Mouse (Mus musculus) liver, postnatal 0 days (tissue): ENCODE data around the gene Nolc1.

Experiments used
- CTCF ChIP-seq: sonication (generic); IDR thresholded peaks from 2 replicates; pipeline ENCODE4 v1.5.1; 2016; ENCODE audit warnings: antibody characterized with exemption, low read depth
- EP300 ChIP-seq: IDR thresholded peaks from 2 replicates; pipeline ENCODE4 v1.6.1; 2016; ENCODE audit warnings: antibody characterized with exemption, low read depth, mild to moderate bottlenecking

DNA sequence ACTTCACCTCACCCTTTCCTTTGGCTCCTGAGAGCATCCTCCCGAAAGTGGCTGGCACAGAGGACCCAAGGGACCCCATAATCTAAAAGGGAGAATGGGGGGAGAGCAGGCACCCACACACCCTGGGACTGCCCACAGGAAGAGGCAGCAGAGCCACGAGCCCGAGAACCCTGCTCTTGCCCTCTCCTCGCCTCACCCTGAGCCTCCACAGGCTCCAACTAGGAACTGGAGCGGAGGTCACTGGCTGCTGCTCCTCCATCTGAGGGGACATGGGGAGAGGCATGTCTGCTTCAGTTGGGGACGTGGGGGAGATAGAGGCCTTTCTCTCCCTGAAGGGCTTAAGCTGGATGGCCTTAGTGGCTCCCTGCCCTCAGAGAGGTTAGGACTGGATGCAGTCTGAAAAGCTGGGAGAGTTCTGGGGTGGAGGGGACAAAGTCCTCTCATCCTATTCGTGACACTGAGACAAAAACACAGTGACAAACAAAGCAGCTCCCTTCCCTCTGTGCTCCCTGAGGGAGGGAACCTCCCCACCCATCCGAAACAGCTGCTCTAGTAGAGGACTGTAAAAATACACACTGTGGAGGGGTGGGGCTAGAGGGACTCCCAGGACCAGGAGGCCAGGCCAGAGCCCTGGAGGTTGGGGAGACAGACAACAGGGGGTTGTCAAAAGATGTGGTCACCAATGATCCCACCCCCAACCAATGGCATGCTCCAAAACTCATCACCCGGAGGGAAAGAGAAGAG is 43.8 kb upstream of the Nolc1 start:
- TF ChIP-seq CTCF (no peak), EP300 (0 out of 2 replicates have a peak, but pooled peaks have one; percentile 32)
